Mouse (Mus musculus) lung, postnatal 0 days (tissue): ENCODE data around the gene Pcdh9.
A peak's percentile ranks its signal among the peaks of the same experiment; 100 is the strongest.

Source experiments
- CTCF ChIP-seq: IDR thresholded peaks from 2 replicates; pipeline ENCODE4 v1.5.1; 2016; ENCODE audit warnings: antibody characterized with exemption, mild to moderate bottlenecking
- EP300 ChIP-seq: IDR thresholded peaks from 2 replicates; pipeline ENCODE4 v1.6.1; 2016; ENCODE audit warnings: antibody characterized with exemption, mild to moderate bottlenecking, control low read depth

DNA sequence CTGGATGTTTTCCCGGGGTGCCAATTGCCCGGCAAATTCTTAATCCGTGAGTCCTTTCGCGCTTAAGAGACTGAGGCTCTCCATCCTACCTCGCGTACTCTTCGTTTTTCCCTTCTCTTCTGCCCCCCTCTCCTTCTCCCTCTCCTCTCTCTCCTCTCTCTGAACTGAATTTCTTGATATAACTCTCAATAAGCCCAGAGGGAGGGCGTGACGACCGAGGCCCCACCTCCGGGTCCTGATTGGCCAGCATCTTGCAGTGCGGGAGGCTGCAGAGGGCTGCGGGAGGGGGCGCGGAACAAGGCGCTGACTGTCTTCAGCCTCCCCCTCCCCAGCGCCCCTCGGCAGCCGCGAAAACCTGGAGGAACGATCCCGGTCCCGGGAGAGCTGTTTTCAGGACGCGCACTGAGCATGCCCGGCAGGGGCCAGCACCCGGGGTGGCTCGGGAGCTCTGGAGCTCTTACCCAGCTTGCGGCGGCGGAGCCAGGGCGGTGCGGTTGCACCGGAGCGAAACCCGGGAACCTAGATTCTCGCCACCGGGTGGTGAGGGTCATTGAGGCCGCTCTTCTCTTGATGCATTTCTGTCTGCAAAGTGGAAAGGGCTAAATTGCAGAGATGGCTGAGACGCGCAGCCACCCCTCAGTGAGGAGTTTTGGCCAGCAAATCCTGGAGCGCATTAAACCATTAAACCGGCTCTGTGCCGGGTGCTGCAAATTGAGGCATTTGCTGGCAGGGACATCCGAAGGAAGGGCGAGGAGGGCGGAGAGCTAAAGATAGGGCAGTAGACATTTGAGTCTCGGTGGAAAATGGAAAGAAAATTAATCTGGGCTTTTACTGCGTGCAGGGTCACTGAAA is at the start of gene Pcdh9:
- TF ChIP-seq EP300 (no peak), CTCF (peak; percentile 40)
